Mouse (Mus musculus) retina, adult 2 months (tissue): Measurements from ENCODE around the gene Gls2.
"Not testable (repeated sequence)": the region's sequence is repeated elsewhere in the genome, so short reads cannot be mapped to it uniquely, and the experiment has no call there.

Experiments
- DNase-seq: peaks from one replicate; pipeline ENCODE4 v3.0.0-alpha.2; 2012; ENCODE audit warnings: low read depth, low spot score

Gls2 gene

DNA sequence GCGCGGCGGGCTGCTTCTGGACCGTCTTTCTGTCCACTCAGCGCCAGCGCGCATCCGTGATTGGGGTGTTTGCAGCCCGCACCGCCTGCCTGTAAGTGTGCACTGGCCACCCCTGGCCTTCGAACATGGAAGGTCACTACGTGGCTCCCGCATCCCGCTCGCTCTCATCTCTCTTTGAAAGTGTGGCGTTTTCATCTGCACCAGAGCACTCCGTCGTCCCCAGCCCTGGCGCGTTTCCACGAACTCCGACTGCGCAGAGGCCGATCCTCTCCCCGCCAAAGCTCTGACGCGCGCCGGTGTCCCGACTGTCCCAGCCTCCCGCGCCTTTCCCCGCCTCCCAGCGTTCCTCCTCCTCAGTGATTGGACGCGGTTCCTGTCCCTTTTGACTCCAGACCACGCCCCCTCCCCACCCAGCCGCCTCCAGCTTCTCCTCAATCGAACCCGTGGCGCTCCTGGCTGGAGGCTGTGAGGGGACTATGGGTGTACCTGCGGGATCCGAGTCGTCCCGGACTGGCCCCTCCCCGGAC, at the start of gene Gls2:
Gene Gls2, plus strand, starts transcription at position 434 of the 527 bp plus-strand sequence.
- DNase-seq, result peak; percentile 90

DNA sequence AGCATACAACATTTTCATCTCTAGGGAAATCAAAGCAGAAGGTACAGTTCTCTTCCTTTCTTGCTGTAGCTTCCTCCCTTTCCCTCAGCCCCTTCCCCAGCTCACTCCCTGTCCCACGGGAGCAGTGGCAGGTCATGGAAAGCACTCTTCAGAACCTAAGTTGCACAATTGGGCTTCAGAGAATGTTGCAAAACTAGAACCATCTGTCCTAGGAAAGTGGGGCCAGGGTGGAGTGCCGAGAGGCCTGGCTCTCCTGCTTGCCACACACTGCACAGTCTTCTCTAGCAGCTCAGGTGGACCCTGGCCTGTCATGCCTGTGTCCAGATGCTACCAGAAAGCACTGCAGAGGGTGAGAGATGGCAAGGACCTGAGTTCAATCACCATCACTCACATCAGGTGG, 49.3 kb upstream of the Gls2 start:
- DNase-seq, result no peak

DNA sequence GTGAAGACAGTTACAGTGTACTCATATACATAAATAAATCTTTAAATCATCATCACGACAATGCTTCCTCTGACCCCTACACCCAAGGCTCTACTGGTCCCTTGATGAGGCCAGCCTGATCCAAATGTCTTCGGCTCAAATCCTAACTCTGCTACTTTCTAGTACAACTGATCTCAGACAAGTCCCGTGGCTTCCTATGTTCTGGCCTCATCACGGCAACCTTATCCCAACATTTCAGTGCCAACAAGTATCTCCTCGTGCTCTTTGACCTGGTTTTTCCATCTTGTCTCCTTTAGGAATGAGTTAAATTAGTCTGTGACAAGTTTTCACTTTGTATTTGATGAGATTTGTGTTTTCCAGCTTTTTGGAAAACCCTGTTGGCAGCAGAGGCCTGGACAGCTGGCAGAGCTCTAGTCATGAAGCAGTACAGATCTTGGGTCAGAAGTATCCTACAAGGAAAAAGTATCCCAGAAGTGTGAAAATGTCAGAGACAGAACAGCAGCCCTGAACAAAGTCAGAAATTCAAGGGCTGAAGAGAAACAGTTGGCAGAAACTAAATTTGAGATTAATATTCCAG, 45.4 kb upstream of the Gls2 start:
- DNase-seq, result no peak

DNA sequence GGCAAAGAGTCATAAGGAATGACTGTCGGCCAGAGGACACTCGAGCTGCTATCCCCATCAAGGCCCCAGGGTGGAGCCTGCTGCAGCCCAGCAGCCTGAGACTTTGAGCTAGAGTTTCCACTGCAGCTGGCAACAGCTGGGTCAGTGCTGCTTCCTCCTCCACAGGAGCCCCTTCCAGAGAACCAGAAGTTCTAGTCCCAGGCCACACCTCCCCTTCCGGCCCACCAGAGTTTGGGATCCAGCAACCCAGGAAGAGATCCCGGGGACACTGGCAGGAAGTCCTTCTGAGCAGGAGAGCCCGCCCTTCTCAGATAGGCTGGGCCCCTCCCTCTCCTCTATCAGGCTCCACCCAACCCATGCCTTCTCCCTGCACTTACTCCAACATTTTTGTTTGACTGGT, 44.7 kb upstream of the Gls2 start:
- no peak for DNase-seq

DNA sequence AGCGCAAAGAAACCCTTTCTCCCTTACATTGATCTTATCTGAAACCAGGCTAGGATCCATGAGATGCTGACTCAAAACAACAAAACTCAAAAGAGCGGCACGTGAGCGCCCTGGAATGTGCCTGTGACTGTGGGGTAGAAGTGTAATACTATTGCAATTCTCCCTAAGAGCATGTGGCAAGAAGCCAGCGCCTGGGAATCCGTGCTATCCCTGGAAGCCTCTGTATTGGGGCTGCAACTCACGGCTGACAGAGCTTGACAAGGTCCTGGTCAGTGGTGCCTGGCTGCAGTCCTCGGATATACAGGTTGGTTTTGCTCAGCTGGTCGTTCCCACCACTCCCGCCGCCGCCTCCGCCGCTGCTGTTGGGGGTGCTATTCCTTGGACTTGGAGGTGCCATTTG, 43.3 kb upstream of the Gls2 start:
- no peak for DNase-seq

DNA sequence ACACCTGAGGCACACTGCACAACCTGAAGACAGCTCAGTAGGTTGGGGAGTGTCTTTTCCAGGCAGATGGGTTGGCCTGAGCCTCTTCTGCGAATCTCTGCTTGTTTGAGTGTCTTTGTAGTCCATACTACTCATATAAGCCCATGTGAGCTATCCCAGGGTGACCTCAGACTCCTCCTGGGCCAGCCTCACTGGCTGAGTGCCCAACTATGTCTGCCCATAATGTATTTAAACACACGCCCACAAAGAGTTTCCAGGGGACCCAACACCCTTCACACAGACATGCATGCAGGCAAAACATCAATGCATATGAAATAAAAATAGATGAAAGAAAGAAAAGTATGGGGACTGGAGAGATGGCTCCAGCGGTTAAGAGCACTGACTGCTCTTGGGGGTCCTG, 40.3 kb upstream of the Gls2 start:
- DNase-seq, result no peak

DNA sequence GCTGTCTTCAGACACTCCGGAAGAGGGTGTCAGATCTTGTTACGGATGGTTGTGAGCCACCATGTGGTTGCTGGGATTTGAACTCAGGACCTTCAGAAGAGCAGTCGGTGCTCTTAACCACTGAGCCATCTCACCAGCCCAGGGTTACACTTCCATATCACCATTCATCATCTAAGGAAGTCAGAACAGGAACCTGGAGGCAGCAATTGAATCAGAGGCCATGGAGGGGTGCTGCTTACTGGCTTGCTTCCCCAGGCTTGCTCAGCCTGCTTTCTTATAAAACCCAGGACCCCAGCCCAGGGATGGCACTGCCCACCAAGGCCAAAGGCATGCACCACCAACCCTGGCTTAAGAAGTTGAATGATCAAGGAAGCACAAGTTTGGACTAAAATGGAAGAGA, 28.5 kb upstream of the Gls2 start:
- not testable (repeated sequence) for DNase-seq

DNA sequence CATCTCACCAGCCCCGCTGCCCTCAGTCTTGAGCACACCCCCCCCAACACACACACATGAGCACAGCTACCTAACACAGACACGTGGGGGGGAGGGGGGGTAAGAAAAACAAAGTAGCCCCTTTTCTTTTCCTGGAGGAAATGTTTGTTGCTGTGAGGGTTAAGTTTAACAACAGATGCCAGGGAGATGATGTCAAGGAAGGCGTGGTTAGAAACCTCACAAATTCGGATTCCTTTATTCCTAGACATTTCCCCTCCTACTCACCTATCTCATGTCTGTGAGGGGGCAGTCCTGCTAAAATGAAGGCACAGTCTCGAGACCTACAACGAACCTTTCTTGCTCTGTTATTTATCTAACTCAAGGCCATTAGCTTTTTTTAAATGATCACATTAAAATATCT, 27.2 kb upstream of the Gls2 start:
- no peak for DNase-seq

DNA sequence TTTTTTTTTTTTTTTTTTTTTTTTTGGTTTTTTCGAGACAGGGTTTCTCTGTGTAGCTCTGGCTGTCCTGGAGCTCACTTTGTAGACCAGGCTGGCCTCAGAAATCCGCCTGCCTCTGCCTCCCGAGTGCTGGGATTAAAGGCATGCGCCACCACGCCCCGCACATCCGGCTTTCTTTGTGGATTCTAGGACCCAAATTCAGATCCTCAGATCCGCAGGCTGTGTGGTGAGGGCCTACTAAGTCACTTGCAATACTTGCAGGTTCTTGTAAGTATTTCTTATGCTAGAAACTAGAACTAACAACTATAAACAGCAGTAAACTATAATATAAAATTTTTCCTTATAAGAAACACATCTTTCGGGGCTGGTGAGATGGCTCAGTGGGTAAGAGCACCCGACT, 22.9 kb upstream of the Gls2 start:
- not testable (repeated sequence) for DNase-seq

DNA sequence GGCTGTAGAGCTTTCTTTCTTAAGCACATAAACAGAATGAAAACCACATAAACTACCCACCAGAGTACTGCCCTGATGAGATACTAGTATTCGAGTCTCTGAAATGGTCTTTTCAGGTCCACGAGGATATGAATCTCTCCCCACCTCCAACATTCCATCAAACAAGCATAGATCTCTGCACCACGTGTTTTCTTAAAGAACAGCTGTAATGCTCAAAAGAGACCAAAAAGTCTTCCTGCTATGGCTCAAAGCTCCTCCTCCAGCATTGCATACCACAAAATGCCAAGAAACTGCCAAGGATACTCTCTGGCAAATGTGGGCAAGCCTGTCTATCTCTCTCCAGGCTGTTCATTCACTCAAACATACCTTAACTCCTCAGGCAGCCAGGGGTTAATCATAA, 19.0 kb upstream of the Gls2 start:
- no peak for DNase-seq

DNA sequence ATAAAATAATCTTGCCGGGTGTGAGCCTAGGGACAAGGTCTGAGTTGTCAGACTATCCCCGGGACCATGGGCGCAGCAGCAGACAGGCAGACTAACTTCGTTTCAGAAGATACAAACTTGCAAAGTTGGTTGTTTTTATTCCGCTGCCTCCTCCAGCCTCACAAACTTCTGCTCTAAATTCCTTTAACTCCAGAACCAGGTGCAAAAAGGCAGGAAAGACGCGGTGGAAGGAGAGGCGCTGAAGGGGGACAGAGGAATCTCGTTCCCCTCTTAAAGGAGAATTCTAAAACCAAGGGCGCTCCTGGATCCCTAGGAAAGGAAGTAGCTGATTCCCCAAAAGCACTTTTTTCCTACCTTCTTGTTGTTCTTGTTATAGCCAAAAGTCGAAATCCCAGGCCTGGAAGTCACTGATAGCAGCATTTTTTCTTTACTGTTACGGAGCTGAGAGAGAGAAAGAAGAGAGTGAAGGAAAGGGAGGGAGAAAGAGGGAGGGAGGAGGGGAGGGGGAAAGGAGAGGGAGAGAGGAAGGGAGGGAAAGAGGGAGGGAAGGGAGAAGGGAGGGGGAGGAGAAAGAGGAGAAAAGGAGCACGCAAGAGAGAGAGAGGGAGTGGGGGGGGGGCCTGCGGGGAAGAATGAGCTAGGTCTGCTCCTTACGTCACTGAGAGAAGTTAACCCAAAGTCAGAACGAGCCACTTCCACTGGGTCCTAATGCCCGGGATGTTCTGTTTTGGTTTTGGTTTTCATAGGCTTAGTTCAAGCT, 18.1 kb upstream of the Gls2 start:
- DNase-seq, result no peak

DNA sequence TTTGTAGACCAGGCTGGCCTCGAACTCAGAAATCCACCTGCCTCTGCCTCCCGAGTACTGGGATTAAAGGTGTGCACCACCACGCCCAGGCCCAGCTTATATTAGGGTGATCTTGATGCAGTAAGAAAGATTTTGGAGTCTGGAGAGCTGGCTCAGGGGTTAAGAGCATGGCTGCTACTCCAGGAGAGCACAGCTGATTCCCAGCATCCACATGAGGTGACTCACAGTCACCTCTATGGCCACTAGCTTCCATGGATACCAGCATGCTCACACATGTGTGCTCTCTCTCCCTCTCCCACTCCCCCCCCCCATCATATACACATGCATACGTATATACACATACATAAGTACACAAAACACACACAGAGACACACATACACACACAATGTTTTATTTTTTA, 16.9 kb upstream of the Gls2 start:
- no peak for DNase-seq

DNA sequence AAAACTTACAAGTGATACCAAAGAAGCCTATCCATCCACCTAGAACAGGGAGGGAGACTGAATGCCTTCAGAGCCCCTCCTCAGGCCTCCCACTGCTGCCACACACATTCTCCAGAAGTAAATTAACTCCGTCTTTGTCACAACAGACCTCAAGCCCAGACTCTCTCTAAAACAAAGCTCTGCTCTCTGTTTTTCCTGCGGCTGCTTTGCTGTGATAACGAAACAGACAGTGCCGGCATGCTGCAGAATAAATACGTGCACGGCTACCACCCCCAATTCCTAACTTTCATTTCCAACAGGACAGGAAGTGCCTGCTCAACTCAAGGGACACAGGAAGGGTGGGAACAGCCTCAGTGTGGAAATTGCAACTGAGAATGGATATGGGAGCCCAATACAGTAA, 14.3 kb upstream of the Gls2 start, which contains the start of gene Rbms2:
Gene Rbms2, minus strand, starts transcription at position 309 of the 400 bp plus-strand sequence.
- DNase-seq, result no peak

DNA sequence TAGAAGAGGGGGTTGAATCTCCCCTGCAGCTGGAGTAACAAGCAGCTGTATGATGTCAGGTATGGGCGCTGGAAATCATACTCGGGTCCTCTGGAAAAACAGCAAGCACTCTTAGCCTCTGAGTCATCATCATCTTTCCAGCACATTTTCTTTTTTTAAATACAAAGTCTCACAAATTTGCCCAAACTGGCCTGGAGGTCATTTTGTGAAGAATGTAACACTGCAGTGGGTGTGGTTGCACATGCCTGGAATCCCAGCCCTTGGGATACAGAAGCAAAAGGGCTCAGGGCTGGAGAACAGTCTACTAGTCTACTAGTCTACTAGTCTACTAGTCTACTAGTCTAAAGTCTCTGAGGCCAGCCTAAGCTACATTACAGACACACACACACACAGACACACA, 10.0 kb upstream of the Gls2 start:
- no peak for DNase-seq

DNA sequence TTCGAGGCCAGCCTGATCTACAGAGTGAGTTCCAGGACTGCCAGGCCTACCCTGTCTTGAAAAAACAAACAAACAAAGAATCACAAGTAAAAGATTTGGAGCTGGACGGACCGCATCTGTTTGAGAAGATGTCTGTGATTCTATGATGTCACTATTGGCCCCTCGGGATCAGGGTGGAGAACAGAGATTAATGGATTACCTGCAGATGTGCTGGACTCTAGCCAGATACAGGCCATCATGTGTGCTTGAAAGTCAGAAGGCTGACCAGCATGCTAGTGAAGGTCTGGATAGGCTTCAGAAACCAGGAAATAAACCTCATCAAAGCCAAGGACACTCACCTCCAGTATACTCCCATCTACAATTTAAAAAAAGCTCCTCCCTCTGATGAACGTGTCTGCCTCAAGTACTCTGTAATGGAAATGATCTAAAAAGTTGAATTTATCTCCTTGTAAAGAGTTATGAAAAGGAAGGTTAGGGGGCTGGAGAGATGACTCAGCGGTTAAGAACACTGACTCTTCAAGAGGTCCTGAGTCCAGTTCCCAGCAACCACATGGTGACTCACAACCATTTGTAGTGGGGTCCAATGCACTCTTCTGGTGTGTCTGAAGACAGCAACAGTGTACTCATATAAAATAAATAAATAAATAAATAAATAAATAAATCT, 8.8 kb upstream of the Gls2 start:
- no peak for DNase-seq

DNA sequence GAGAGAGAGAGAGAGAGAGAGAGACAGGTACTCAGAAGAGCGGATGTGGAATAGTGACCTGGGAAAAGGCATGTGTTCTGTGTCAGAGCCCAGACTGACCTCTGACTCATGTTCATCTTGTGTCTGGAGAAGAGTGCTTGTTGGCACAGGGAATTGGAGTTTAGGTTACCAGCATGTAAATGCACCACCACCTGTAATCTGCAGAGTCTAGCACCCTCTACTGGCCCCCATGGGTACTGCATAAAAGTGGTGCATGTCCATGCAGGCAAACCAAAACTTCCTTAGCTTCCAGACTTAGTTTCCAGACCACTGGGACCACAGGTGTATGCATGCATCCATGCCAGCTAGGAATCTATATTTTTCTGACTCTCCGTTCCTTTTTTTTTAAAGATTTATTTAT, 8.3 kb upstream of the Gls2 start:
- peak; percentile 56 for DNase-seq

DNA sequence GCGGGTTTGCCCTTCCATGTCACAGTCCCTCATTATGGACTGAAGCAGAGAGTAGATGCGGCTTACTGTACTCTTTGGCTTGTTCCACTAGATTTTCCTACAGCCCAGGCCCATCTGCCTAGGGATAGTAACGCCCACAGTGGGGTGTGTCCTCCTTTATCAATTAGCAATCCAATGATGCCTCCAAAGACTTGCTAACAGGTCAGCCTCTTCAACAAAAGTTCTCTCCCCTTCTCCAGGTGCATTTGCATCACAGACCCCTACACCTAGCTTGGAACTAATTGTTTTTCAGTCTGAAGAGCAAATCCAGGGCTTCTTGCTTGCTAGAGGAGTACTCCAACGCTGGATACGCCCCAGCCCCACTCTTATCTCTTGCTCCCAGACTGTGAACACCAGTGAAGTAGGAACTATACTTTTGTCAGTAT, 7.1 kb upstream of the Gls2 start:
- no peak for DNase-seq

DNA sequence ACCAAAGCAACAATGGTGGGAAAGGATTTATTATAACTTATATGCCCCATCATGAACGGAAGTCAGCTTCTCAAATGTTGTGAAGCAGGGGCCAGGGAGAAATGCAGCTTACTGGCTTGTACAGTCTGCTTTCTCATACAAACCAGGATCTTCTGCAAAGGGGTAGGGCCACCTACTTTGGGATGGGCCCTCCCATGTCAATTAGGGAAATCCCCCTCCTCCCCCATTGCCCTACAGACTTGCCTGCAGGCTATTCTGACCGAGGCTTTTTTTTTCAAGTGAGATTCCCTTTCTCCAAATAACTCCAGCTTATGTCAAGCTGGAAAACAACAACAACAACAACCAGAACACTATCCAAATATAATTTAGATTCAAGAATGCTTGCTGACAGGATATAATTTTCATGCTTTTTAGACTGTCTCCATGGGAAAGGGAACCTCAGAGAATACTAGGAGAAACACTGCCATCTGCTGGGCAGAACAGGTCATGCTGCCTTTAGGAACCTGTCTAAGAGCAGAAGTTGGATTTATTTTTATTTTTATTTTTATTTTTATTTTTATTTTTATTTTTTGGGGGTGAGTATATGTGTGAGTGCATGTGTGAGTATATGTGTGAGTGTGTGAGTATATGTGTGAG, 5.9 kb upstream of the Gls2 start:
- no peak for DNase-seq

DNA sequence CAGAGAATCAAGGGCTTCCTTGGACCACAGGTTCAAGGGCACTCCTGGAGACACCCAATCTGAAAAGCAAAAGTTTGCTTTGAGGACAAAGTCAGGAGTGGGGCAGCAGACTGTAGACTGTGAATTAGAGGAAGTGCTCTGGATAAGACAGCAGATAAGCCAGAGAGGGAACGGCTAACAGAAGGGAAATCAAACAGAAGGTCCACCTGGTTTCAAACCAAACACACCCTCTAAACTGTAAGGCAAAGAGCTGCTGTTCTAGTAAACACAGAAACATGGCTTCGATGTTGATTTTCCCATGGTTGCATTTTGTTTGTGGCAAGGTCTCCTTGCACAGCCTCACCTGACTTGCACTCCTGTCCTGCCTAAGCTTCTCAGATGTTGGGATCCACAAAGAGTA, 2.8 kb upstream of the Gls2 start:
- no peak for DNase-seq

DNA sequence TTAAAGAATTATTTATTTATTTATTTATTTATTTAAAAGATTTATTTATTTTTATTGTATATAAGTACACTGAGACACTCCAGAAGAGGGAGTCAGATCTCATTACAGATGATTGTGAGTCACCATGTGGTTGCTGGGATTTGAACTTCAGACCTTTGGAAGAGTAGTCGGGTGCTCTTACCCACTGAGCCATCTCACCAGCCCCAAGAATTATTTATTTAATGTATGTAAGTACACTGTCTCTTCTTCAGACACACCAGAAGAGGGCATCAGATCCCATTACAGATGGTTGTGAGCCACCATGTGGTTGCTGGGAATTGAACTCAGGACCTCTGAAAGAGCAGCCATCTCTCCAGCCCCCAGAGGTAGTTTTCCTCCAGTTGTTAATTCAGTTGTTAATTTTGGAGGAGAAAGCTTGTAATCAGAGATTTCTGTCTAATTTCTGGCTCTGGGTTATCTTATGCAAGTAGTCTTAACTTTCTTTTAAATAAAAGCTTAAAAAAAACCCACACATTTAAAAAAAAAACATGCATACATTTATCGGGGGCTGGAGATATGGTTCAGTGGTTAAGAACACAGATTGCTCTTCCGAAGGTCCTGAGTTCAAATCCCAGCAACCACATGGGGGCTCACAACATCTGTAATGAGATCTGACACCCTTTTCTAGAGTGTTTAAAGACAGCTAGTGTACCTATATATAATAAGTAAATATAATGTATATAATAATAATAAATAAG, 2.1 kb upstream of the Gls2 start:
- not testable (repeated sequence) for DNase-seq

DNA sequence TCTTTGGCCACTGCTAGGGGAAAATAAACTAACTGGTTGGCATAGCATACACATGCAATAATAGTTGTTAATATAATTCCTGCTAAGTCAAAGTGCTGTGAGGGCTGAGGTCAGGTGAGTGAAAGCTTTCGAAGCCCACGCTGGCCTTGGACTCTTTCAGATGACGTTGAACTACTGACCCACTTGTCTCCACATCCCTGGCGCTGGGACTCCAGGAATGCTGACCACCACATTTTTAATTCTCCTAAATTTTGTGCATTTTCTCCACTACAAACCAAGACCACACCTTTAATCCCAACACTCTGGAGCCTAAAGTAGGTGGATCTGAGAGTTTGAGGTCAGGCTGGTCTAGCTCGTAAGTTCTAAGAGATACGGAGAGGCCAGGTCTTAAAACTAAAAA, 1.1 kb upstream of the Gls2 start:
- no peak for DNase-seq
